Mouse (Mus musculus) thymus, adult 2 months (tissue): ENCODE data around the gene Cdh23.

Experiments used
- CTCF ChIP-seq: fragments of 200-500 bp; IDR thresholded peaks from 2 replicates; pipeline ENCODE4 v1.5.1; 2012; ENCODE audit warnings: mild to moderate bottlenecking, control low read depth, low read length, moderate library complexity, borderline replicate concordance; ENCODE audit not compliant: control insufficient read depth, poor library complexity, insufficient read depth; ENCODE audit errors: extremely low read depth
- POLR2A ChIP-seq: fragments of 200-500 bp; IDR thresholded peaks from 2 replicates; pipeline ENCODE4 v1.6.1; 2012; ENCODE audit warnings: mild to moderate bottlenecking, low read length, control low read depth, moderate library complexity; ENCODE audit not compliant: control insufficient read depth, poor library complexity, insufficient read depth; ENCODE audit errors: extremely low read depth

GRCm38 (mm10) chr10:60262386-60262785, 433.9 kb downstream of the Cdh23 start:
- TF ChIP-seq POLR2A (no peak), CTCF (0 out of 2 replicates have a peak, but pooled peaks have one; percentile 24)
